Mouse (Mus musculus): ENCODE data around the gene Mpc1. TPM values are rescaled to one million over a fixed set of nuclear protein-coding genes. Genes with fewer than 3 reads are reported as not detected.
"Not testable (repeated sequence)": the region's sequence is repeated elsewhere in the genome, so short reads cannot be mapped to it uniquely, and the experiment has no call there.

Gene Mpc1
- polyA plus RNA-seq, 1 experiment from 2014 or later = 96.4 TPM

DNA sequence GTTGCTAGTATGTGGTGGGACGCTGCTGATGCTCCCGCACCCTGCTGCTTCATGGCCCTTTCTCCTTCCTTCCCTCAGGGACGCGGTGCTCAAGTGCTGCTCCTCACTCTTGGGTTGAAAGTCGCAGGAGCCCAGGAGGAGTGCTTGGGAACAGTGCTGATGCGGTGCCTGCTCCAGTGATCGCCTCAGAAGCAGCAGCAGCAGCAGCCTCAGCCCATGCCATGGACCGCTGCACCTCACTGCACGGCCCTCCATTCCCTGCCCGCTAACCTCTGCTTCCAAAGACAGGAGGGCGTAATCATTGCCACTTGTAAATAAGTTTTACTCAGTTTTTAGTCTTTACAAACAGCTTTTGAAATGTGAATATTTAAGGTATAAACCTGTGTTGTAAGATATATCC is 44.2 kb downstream of the Mpc1 start:
- not testable (repeated sequence) for H3K27ac ChIP-seq (replicated peaks; ENCODE audit: low read depth, low read length); H3K36me3 ChIP-seq (ENCODE audit: control insufficient read depth, insufficient read depth, low read length); H3K4me2 ChIP-seq (ENCODE audit: low read depth, severe bottlenecking); H3K4me1 ChIP-seq (ENCODE audit: control insufficient read depth, insufficient read depth, low read length); H3K9ac ChIP-seq (ENCODE audit: low read length); H3K4me3 ChIP-seq (ENCODE audit: low read depth, low read length); H3K27me3 ChIP-seq (ENCODE audit: control insufficient read depth, insufficient read depth, low read length); ATAC-seq (ENCODE audit: insufficient number of reproducible peaks, low FRiP score, low TSS enrichment, low read depth); H3K9me3 ChIP-seq (ENCODE audit: control insufficient read depth, low read length); DNase-seq (ENCODE audit: low spot score)
- WGBS = 83% methylated on average over 10 of the region's 11 CpGs

DNA sequence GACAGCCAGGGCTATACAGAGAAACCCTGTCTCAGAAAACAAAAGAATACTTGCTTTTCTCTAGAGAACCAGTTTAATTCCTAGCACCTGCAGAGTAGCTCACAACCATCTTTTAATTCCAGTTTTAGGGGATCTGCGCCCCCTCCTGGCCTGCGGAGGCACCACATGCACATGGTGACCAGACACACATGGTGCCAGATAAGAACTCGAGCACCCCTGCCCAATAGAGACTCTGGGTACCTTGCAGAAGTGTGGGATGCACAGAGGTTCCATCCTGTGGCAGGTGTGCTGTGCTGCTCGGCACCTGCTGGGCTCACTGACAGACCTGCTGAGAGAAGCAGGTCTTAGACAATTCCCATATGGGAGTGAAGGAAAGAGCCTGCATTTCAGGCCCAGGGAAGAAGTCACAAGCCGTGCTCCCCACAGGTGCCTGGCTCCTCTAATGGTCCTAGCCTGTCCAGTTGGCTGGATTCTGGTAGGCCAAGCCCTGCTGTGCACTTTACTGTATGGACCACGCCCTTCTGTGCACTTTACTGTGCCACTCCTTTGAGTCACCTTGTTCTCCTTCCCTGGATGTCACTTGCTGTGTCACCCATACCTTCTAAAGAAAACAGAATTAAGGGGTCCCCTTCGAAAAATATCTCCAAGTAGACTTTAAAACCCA is 45.9 kb downstream of the Mpc1 start:
- WGBS = 62% methylated on average over 7 of the region's 7 CpGs
- Histone ChIP-seq H3K27ac (replicated peaks; ENCODE audit: low read depth, low read length) (no peak overlapping the region), H3K4me1 (ENCODE audit: control insufficient read depth, insufficient read depth, low read length) (no peaks in the 10 kb centered on the region), H3K9me3 (ENCODE audit: control insufficient read depth, low read length) (no peaks in the 10 kb centered on the region), H3K27me3 (ENCODE audit: control insufficient read depth, insufficient read depth, low read length) (no peaks in the 10 kb centered on the region), H3K9ac (ENCODE audit: low read length) (no peak overlapping the region), H3K36me3 (ENCODE audit: control insufficient read depth, insufficient read depth, low read length) (peaks cover 7% of the 10 kb centered on the region), H3K4me3 (ENCODE audit: low read depth, low read length) (no peak overlapping the region), H3K4me2 (ENCODE audit: low read depth, severe bottlenecking) (no peak overlapping the region)
- ATAC-seq (ENCODE audit: insufficient number of reproducible peaks, low FRiP score, low TSS enrichment, low read depth) (no peak), DNase-seq (ENCODE audit: low spot score) (peak; percentile 23)

DNA sequence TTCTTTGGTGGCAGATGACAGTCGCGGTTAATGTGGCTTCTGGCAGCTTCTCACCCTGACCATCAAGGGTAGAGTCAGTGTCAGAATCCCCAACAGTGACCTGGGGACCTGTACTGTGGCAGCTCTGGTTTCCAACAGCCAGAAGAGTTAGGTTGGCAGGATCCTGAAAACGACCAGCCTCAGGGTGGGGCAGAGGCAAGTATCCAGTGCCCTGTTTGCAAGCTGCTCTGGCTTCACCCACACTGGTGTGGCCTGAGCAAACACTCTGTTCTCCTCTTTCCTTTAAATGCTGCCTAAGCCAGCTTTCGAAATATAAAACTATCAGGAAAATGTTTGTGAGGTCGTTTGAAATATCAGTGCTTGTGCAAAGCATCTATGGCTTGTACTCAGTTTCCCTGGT is 47.9 kb downstream of the Mpc1 start:
- DNase-seq (ENCODE audit: low spot score) (no peak), ATAC-seq (ENCODE audit: insufficient number of reproducible peaks, low FRiP score, low TSS enrichment, low read depth) (no peak)
- no peaks in the 10 kb centered on the region for H3K27me3 ChIP-seq (ENCODE audit: control insufficient read depth, insufficient read depth, low read length)
- no peak overlapping the region for H3K4me3 ChIP-seq (ENCODE audit: low read depth, low read length)
- no peaks in the 10 kb centered on the region for H3K4me1 ChIP-seq (ENCODE audit: control insufficient read depth, insufficient read depth, low read length)
- 75% methylated on average over 5 of the region's 5 CpGs for WGBS
- H3K4me2 ChIP-seq (ENCODE audit: low read depth, severe bottlenecking) = no peak overlapping the region
- H3K9ac ChIP-seq (ENCODE audit: low read length) = no peak overlapping the region
- H3K36me3 ChIP-seq (ENCODE audit: control insufficient read depth, insufficient read depth, low read length) = peaks cover 7% of the 10 kb centered on the region
- no peak overlapping the region for H3K27ac ChIP-seq (replicated peaks; ENCODE audit: low read depth, low read length)
- H3K9me3 ChIP-seq (ENCODE audit: control insufficient read depth, low read length) = no peaks in the 10 kb centered on the region

DNA sequence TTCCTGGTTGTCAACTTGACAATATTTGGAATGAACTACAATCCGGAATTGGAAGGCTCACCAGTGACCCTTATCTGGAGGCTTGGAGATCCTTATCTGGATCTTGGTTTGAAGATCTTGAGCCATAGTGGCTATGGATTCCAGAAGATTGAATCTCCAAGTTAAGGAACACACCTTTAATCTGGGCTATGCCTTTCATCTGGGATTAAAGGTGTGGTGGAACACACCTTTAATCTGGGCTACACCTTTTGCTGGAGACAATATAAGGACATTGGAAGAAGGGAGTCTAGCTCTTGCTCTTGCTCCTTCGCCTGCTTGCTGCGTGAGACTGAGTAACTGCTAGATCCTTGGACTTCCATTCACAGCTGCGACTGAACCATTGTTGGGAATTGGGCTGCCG is 54.5 kb downstream of the Mpc1 start, which contains the start of gene Prr18:
Gene Prr18 (plus strand): TSS at position 301 of the 400 bp plus-strand sequence.
- not testable (repeated sequence) for ATAC-seq (ENCODE audit: insufficient number of reproducible peaks, low FRiP score, low TSS enrichment, low read depth); H3K4me3 ChIP-seq (ENCODE audit: low read depth, low read length); H3K4me2 ChIP-seq (ENCODE audit: low read depth, severe bottlenecking); DNase-seq (ENCODE audit: low spot score); H3K36me3 ChIP-seq (ENCODE audit: control insufficient read depth, insufficient read depth, low read length); H3K4me1 ChIP-seq (ENCODE audit: control insufficient read depth, insufficient read depth, low read length); H3K27ac ChIP-seq (replicated peaks; ENCODE audit: low read depth, low read length); H3K9me3 ChIP-seq (ENCODE audit: control insufficient read depth, low read length); H3K9ac ChIP-seq (ENCODE audit: low read length)
- H3K27me3 ChIP-seq (ENCODE audit: control insufficient read depth, insufficient read depth, low read length) = peaks cover 31% of the 10 kb centered on the region
- 100% methylated on average over 1 of the region's 5 CpGs for WGBS

DNA sequence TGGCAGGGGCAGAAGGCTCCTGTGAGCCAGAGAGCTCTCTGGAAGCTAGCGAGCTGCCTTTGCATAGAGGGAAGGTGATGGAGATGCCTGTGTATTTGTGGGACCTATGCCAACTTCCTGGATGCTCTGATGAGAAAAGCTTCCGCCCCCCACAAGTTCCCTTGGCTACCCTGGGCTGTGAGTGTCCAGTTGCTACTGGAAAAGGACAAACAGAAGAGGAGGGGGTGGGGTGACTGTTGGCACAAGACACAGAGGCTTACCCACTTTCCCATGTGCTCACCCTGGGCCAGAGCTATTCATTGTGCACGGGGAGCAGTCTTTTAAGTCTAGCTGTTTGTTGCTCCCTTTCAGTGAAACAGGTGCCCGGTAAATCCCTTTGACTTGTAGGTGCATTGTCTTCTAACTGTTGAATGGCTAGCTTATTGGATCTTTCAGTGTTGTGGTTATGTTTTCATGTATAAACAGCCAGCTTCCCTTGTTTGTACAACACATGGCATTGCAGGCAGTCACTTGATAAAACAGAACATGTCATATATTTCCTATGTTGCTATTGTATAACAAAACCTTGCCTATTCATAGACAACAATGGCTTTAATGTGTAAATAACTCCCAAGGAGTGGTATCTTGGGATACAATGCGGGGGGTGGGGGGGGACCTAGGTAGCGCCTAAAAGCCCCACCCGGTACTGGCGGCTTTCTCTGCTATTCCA is 57.1 kb downstream of the Mpc1 start:
- H3K27me3 ChIP-seq (ENCODE audit: control insufficient read depth, insufficient read depth, low read length) = peaks cover 35% of the 10 kb centered on the region
- peak overlapping the region; percentile 100 for H3K4me2 ChIP-seq (ENCODE audit: low read depth, severe bottlenecking)
- WGBS = 37% methylated on average over 8 of the region's 8 CpGs
- ATAC-seq (ENCODE audit: insufficient number of reproducible peaks, low FRiP score, low TSS enrichment, low read depth) (no peak), DNase-seq (ENCODE audit: low spot score) (no peak)
- no peak overlapping the region for H3K9ac ChIP-seq (ENCODE audit: low read length)
- H3K9me3 ChIP-seq (ENCODE audit: control insufficient read depth, low read length) = no peaks in the 10 kb centered on the region
- H3K27ac ChIP-seq (replicated peaks; ENCODE audit: low read depth, low read length) = no peak overlapping the region
- peaks cover 8% of the 10 kb centered on the region; the same call in 1 of the 2 replicates for H3K4me1 ChIP-seq (ENCODE audit: control insufficient read depth, insufficient read depth, low read length)
- H3K4me3 ChIP-seq (ENCODE audit: low read depth, low read length) = no peak overlapping the region; the same call in 1 of the 2 replicates
- no peaks in the 10 kb centered on the region for H3K36me3 ChIP-seq (ENCODE audit: control insufficient read depth, insufficient read depth, low read length)

DNA sequence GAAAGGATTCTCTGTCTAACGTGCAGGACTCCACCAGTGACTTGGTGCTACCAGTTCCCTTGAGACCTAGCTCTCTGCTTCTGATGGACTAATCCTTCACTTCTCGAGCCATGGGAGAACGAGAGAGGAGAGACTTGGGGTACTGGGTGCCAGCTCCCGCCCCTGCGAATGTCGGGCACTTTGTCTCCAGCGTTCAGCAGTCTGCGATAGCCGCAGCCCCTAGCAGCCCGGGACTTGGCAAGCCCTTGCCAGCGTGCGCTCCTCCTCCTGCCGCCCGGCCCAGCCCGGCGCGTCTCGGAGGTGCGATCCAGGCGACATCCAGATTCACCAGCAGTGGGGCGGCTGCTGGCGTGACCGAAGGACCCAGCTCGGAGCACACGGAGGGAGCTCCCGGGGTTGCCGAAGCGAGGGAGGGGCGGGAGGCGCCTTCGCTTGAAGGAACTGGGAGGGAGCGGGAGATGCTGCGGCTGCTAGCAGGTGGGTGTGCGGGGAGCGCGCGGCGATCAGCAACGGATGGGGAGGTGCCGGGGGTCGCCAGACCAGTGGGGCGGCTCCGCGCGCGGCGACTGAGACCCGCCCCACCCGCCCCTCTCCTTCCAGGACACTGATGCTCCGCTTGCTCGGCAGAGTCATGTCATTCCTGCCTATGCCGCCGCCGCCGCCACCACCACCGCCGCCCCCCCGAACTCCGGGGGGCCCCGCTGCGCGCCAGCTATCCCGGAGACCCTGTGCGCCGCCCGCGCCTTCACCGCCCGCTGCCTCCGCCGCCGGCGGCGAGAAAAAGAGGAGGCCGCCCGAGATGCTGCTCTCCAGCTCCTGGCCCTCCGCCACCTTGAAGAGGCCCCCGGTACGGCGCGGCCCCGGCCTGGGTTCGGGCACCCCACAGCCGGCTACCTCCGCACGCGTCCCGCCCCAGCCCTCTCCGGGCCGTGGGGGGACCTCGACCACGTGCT is 58.0 kb downstream of the Mpc1 start:
- H3K4me2 ChIP-seq (ENCODE audit: low read depth, severe bottlenecking) = peak overlapping the region; percentile 100
- H3K36me3 ChIP-seq (ENCODE audit: control insufficient read depth, insufficient read depth, low read length) = no peaks in the 10 kb centered on the region
- H3K4me1 ChIP-seq (ENCODE audit: control insufficient read depth, insufficient read depth, low read length) = peaks cover 8% of the 10 kb centered on the region; the same call in 1 of the 2 replicates
- H3K27me3 ChIP-seq (ENCODE audit: control insufficient read depth, insufficient read depth, low read length) = peaks cover 35% of the 10 kb centered on the region
- WGBS = under 1% methylated on average over 62 of the region's 92 CpGs
- H3K9me3 ChIP-seq (ENCODE audit: control insufficient read depth, low read length) = no peaks in the 10 kb centered on the region
- no peak overlapping the region for H3K27ac ChIP-seq (replicated peaks; ENCODE audit: low read depth, low read length)
- peak overlapping the region; percentile 52 for H3K4me3 ChIP-seq (ENCODE audit: low read depth, low read length)
- H3K9ac ChIP-seq (ENCODE audit: low read length) = peak overlapping the region; percentile 61
- DNase-seq (ENCODE audit: low spot score) (peak; percentile 61), ATAC-seq (ENCODE audit: insufficient number of reproducible peaks, low FRiP score, low TSS enrichment, low read depth) (peak; percentile 26; the same call in 1 of the 2 replicates)

DNA sequence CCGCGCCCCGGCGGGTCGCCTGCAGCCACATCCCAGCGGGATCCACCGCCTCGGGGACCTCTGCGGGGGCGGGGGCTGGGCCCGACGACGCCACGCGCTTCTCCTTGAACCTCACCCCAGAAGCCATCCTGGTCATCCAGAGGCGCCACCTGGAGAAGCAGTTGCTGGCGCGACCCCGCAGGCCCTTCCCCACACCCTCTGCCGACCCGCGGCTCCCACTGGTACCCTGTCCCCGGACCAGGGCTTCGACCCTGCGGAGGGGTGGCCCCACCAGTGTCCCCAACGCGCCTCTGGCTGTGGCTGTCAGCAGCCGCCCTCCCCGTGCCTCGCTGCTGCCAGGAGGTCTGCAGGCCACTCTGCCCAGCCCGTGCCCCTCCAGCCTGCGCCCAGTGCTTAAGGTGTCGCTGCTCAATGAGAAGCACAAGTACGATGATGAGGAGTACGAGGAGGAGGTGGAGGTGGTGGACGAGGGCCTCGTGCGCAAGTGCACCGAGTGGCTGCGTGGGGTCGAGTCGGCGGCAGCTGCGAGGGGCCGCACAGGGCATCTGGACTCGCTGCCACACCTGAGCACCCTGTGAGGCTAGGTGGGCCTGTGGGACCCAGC is 58.8 kb downstream of the Mpc1 start:
- Histone ChIP-seq H3K9ac (ENCODE audit: low read length) (peak overlapping the region; percentile 61), H3K27ac (replicated peaks; ENCODE audit: low read depth, low read length) (no peak overlapping the region), H3K9me3 (ENCODE audit: control insufficient read depth, low read length) (no peaks in the 10 kb centered on the region), H3K4me2 (ENCODE audit: low read depth, severe bottlenecking) (peak overlapping the region; percentile 100), H3K27me3 (ENCODE audit: control insufficient read depth, insufficient read depth, low read length) (peaks cover 35% of the 10 kb centered on the region), H3K36me3 (ENCODE audit: control insufficient read depth, insufficient read depth, low read length) (no peaks in the 10 kb centered on the region), H3K4me1 (ENCODE audit: control insufficient read depth, insufficient read depth, low read length) (peaks cover 8% of the 10 kb centered on the region; the same call in 1 of the 2 replicates), H3K4me3 (ENCODE audit: low read depth, low read length) (peak overlapping the region; percentile 52)
- 0 out of 2 replicates have a peak, but pooled peaks have one; percentile 17 for ATAC-seq (ENCODE audit: insufficient number of reproducible peaks, low FRiP score, low TSS enrichment, low read depth)
- 10% methylated on average over 46 of the region's 46 CpGs for WGBS
- peak; percentile 44 for DNase-seq (ENCODE audit: low spot score)

DNA sequence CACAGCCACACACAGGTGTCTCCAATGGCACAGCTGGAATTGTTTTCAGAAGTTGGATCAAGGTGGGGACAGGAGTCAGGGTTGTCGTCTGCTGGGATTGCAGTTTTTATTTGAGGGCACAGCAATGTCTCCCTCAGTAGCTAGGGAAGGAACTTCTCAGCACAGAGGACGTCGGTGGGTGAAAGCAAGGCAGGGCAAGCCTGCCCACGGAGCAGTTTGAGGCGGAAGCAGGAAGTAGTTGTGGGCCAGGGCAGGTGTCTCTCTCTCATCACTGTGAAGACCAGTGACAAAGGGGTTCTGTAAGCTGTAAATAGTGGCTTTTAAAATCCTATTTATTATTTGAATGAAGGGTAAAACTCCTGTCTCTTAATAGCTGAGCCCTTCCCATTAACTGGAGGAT is 60.0 kb downstream of the Mpc1 start:
- ATAC-seq (ENCODE audit: insufficient number of reproducible peaks, low FRiP score, low TSS enrichment, low read depth) = no peak
- H3K27ac ChIP-seq (replicated peaks; ENCODE audit: low read depth, low read length) = no peak overlapping the region
- no peak for DNase-seq (ENCODE audit: low spot score)
- H3K27me3 ChIP-seq (ENCODE audit: control insufficient read depth, insufficient read depth, low read length) = peaks cover 35% of the 10 kb centered on the region
- WGBS = 60% methylated on average over 5 of the region's 5 CpGs
- H3K4me2 ChIP-seq (ENCODE audit: low read depth, severe bottlenecking) = no peak overlapping the region
- no peak overlapping the region for H3K4me3 ChIP-seq (ENCODE audit: low read depth, low read length)
- no peak overlapping the region for H3K9ac ChIP-seq (ENCODE audit: low read length)
- H3K9me3 ChIP-seq (ENCODE audit: control insufficient read depth, low read length) = no peaks in the 10 kb centered on the region
- H3K36me3 ChIP-seq (ENCODE audit: control insufficient read depth, insufficient read depth, low read length) = no peaks in the 10 kb centered on the region
- peaks cover 8% of the 10 kb centered on the region; the same call in 1 of the 2 replicates for H3K4me1 ChIP-seq (ENCODE audit: control insufficient read depth, insufficient read depth, low read length)
